Mouse (Mus musculus): Measurements from ENCODE around the gene Gm21663. TPM values are rescaled to one million over a fixed set of nuclear protein-coding genes. Genes with fewer than 3 reads are reported as not detected.

Gene Gm21663
- not detected for polyA plus RNA-seq (2017; shearing (Covaris generic))

DNA sequence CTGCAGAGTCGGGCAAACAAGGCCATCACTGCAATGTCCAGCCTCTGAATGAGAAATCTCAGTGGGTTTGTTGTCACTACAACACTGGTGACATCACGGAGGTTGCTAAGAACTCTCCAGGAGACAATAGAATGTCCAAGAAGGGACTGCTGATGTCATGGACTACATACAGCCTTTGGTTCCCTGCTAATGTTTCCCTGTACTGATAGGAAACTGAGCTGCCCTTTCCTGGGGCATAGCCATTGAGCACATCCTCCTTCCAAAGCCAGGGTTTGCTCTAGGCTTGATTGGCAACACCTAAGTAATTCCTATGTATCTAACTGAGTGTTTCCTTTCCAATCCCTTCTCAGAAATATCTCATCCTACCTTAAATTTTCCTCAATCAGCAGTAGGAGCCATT, at the start of gene Gm21663:
TSS of gene Gm21663 (minus strand) at position 101 of the 400 bp plus-strand sequence.

DNA sequence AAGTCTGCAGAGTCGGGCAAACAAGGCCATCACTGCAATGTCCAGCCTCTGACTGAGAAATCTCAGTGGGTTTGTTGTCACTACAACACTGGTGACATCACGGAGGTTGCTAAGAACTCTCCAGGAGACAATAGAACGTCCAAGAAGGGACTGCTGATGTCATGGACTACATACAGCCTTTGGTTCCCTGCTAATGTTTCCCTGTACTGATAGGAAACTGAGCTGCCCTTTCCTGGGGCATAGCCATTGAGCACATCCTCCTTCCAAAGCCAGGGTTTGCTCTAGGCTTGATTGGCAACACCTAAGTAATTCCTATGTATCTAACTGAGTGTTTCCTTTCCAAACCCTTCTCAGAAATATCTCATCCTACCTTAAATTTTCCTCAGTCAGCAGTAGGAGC, 46.4 kb upstream of the Gm21663 start, which contains the start of gene Gm21698:
TSS of gene Gm21698 (minus strand) at position 101 of the 400 bp plus-strand sequence.

GRCm38 (mm10) chr5:25972563-25972962, 30.4 kb upstream of the Gm21663 start, which contains the start of gene Gm21680:
Gene Gm21680 (minus strand): TSS chr5:25972663.

GRCm38 (mm10) chr5:25954317-25954716, 12.1 kb upstream of the Gm21663 start, which contains the start of gene Gm21671:
Gene Gm21671 (minus strand): TSS chr5:25954417.

Other genes with a start within 250 kb of the Gm21663 start
- gene Xrcc2, start 236.6 kb downstream of the Gm21663 start, polyA plus RNA-seq (2017; shearing (Covaris generic)) = 5.8 TPM
- 3.2 TPM for gene Actr3b, start 182.4 kb downstream of the Gm21663 start, polyA plus RNA-seq (2017; shearing (Covaris generic))
- not detected for gene Gm21671, start 12.0 kb upstream of the Gm21663 start, polyA plus RNA-seq (2017; shearing (Covaris generic))
- not detected for gene Gm21680, start 30.3 kb upstream of the Gm21663 start, polyA plus RNA-seq (2017; shearing (Covaris generic))
- gene Gm21698, start 46.3 kb upstream of the Gm21663 start, polyA plus RNA-seq (2017; shearing (Covaris generic)) = not detected
- gene Gm1979, start 62.4 kb upstream of the Gm21663 start, polyA plus RNA-seq (2017; shearing (Covaris generic)) = not detected
- not detected for gene Gm5862, start 80.5 kb upstream of the Gm21663 start, polyA plus RNA-seq (2017; shearing (Covaris generic))
- gene Speer4a, start 97.2 kb upstream of the Gm21663 start, polyA plus RNA-seq (2017; shearing (Covaris generic)) = not detected
- not detected for gene Gm7347, start 116.2 kb upstream of the Gm21663 start, polyA plus RNA-seq (2017; shearing (Covaris generic))
- not detected for gene Gm10471, start 146.9 kb upstream of the Gm21663 start, polyA plus RNA-seq (2017; shearing (Covaris generic))
- not detected for gene 5031410I06Rik, start 163.0 kb upstream of the Gm21663 start, polyA plus RNA-seq (2017; shearing (Covaris generic))
- not detected for gene Gm10220, start 179.0 kb upstream of the Gm21663 start, polyA plus RNA-seq (2017; shearing (Covaris generic))